7 mouse cellular contexts compared by ENCODE assay signal in the genomic region with DNA sequence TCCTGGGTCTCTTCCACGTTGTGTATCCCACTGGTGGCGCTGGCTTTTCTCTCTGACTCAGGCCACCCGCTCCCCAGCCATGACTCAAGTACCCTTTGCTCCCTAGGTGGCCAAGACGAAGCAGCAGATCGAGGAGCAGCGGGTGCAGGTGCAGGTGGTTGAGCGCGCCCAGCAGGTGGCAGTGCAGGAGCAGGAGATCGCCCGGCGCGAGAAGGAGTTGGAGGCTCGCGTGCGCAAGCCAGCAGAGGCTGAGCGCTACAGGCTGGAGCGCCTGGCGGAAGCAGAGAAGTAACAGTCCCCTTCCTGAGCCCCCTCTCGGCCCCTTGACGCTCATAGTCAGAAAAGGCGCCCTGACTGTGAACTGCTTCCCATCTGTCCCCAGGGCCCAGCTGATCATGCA. TPM values are rescaled to one million over a fixed set of nuclear protein-coding genes. Genes with fewer than 3 reads are reported as not detected.
DNase-seq lines count a peak whose midpoint lies in the region; ATAC-seq and TF ChIP-seq lines count a peak whose summit lies in the region.

No protein-coding gene starts in this region.

- H3K4me1 ChIP-seq in midbrain, embryonic 10.5 days = peaks cover 20% of the 10 kb centered on the region
- H3K4me1 ChIP-seq in small intestine, adult 2 months (ENCODE audit: control insufficient read depth, insufficient read depth, insufficient read length, low read length) = peaks cover 6% of the 10 kb centered on the region

- peak; percentile 65 to 76 for DNase-seq in cerebellum, postnatal 4 days (ENCODE audit: low spot score in 2 of 2)
- DNase-seq in gastrocnemius, adult 2 months = peak; percentile 89
- DNase-seq in induced T-regulatory cell, adult 2 months (ENCODE audit: low read depth) = peak; percentile 92
- peak; percentile 84 for DNase-seq in left cerebral cortex, postnatal 4 days
- DNase-seq in midbrain, embryonic 10.5 days (ENCODE audit: low spot score) = peak; percentile 85

- intact Hi-C loops in gastrocnemius, adult 2 months (cut with DNase I) = loop anchor here (10.0 kb wide), 1 partner anchor 155 kb away; a partner anchor contains a TSS
- intact Hi-C loops in left cerebral cortex, postnatal 4 days (cut with DNase I) = loop anchor here (2.0 kb wide), 1 partner anchor 43 kb away; no protein-coding TSS in a partner anchor

- H3K27ac ChIP-seq in gastrocnemius, adult 2 months = peak overlapping the region; percentile 12
- H3K27ac ChIP-seq in midbrain, embryonic 10.5 days (replicated peaks) = 0 out of 2 replicates have a peak overlapping the region, but pooled peaks have one; percentile 10
- no peak overlapping the region for H3K27ac ChIP-seq in small intestine, adult 2 months (ENCODE audit: insufficient read depth, low read depth, low read length)

- ATAC-seq in activated CD4-positive, CD25-positive, alpha-beta regulatory T cell, adult 4 months = peak; percentile 93

- TF ChIP-seq CTCF in gastrocnemius, adult 2 months (IDR thresholded peaks at IDR 0.05) = peak; percentile 95
- TF ChIP-seq CTCF in small intestine, adult 2 months (IDR thresholded peaks at IDR 0.05; ENCODE audit: extremely low read depth, insufficient read length, insufficient replicate concordance, low read depth, low read length) = peak; percentile 88

- peaks cover 87% of the 10 kb centered on the region for H3K36me3 ChIP-seq in midbrain, embryonic 10.5 days
- H3K36me3 ChIP-seq in small intestine, adult 2 months (ENCODE audit: control insufficient read depth, insufficient read depth, low read length) = peaks cover 33% of the 10 kb centered on the region

- WGBS in midbrain, embryonic 10.5 days = 5% methylated on average over 21 of the region's 21 CpGs
- 1% methylated on average over 21 of the region's 21 CpGs for WGBS in small intestine, adult 2 months

- H3K9me3 ChIP-seq in midbrain, embryonic 10.5 days (replicated peaks) = no peaks in the 10 kb centered on the region

- no peaks in the 10 kb centered on the region for H3K27me3 ChIP-seq in midbrain, embryonic 10.5 days (ENCODE audit: low read depth, poor library complexity, severe bottlenecking)
- no peaks in the 10 kb centered on the region for H3K27me3 ChIP-seq in small intestine, adult 2 months (ENCODE audit: control insufficient read depth, insufficient read depth, low read length)

- TF ChIP-seq POLR2A in small intestine, adult 2 months (IDR thresholded peaks at IDR 0.05; ENCODE audit: low read depth, low read length) = 0 out of 2 replicates have a peak, but pooled peaks have one; percentile 22

- H3K4me3 ChIP-seq in gastrocnemius, adult 2 months = peak overlapping the region; percentile 18; the same call in 1 of the 2 replicates
- H3K4me3 ChIP-seq in midbrain, embryonic 10.5 days = peak overlapping the region; percentile 35
- no peak overlapping the region for H3K4me3 ChIP-seq in small intestine, adult 2 months (ENCODE audit: low read depth, low read length)

RNA-seq across cellular contexts. Expression of a gene that starts 6.7 kb away (rescaled TPM):
- 10 to 100 TPM; 19.9 to 22.9 TPM for polyA plus RNA-seq in activated CD4-positive, CD25-positive, alpha-beta regulatory T cell, adult 4 months (2017; shearing (Covaris generic))
- total RNA-seq in gastrocnemius, adult 2 months (2021) = 10 to 100 TPM; 45.4 to 50.9 TPM
- total RNA-seq in left cerebral cortex, postnatal 4 days (2021) = 100 to 1,000 TPM; 113 TPM
- 54.8 and 59.3 TPM in 2 replicates for polyA plus RNA-seq in midbrain, embryonic 10.5 days (2016; fragmentation: Nextera tagmentation; extraction: Ambion mirVana)
- polyA plus RNA-seq in small intestine, adult 2 months (2012; rRNA removed) = 33.4 and 53.2 TPM in 2 replicates

RNA-seq across cellular contexts. Expression of a gene that starts 8.3 kb away (rescaled TPM):
- under 1 TPM; 0.60 TPM for polyA plus RNA-seq in activated CD4-positive, CD25-positive, alpha-beta regulatory T cell, adult 4 months (2017; shearing (Covaris generic))
- total RNA-seq in gastrocnemius, adult 2 months (2021) = 1 to 10 TPM; 4.4 to 8.6 TPM
- total RNA-seq in left cerebral cortex, postnatal 4 days (2021) = 1 to 10 TPM; 4.8 to 5.1 TPM
- 3.0 and 3.7 TPM in 2 replicates for polyA plus RNA-seq in midbrain, embryonic 10.5 days (2016; fragmentation: Nextera tagmentation; extraction: Ambion mirVana)
- polyA plus RNA-seq in small intestine, adult 2 months (2012; rRNA removed) = 6.1 and 8.6 TPM in 2 replicates

RNA-seq across cellular contexts. Expression of a gene that starts 8.4 kb away (rescaled TPM):
- polyA plus RNA-seq in activated CD4-positive, CD25-positive, alpha-beta regulatory T cell, adult 4 months (2017; shearing (Covaris generic)) = 100 to 1,000 TPM; 410 to 652 TPM
- total RNA-seq in gastrocnemius, adult 2 months (2021) = 10 to 100 TPM; 29.7 to 40.0 TPM
- 1,000 to 10,000 TPM; 2,525 to 2,580 TPM for total RNA-seq in left cerebral cortex, postnatal 4 days (2021)
- 1,574 and 1,617 TPM in 2 replicates for polyA plus RNA-seq in midbrain, embryonic 10.5 days (2016; fragmentation: Nextera tagmentation; extraction: Ambion mirVana)
- polyA plus RNA-seq in small intestine, adult 2 months (2012; rRNA removed) = 82.8 and 157 TPM in 2 replicates

RNA-seq across cellular contexts. Expression of a gene that starts 11.6 kb away (rescaled TPM):
- 1 to 10 TPM; 4.1 to 6.4 TPM for polyA plus RNA-seq in activated CD4-positive, CD25-positive, alpha-beta regulatory T cell, adult 4 months (2017; shearing (Covaris generic))
- total RNA-seq in gastrocnemius, adult 2 months (2021) = 1 to 10 TPM; 3.6 to 4.4 TPM
- total RNA-seq in left cerebral cortex, postnatal 4 days (2021) = 10 to 100 TPM; 30.1 to 30.4 TPM
- 21.1 and 21.7 TPM in 2 replicates for polyA plus RNA-seq in midbrain, embryonic 10.5 days (2016; fragmentation: Nextera tagmentation; extraction: Ambion mirVana)
- polyA plus RNA-seq in small intestine, adult 2 months (2012; rRNA removed) = 1.7 and 3.2 TPM in 2 replicates

RNA-seq across cellular contexts. Expression of a gene that starts 31.4 kb away (rescaled TPM):
- 10 to 100 TPM; 38.4 to 44.7 TPM for polyA plus RNA-seq in activated CD4-positive, CD25-positive, alpha-beta regulatory T cell, adult 4 months (2017; shearing (Covaris generic))
- total RNA-seq in gastrocnemius, adult 2 months (2021) = under 1 TPM; 0.82 to 0.86 TPM
- total RNA-seq in left cerebral cortex, postnatal 4 days (2021) = 1 to 10 TPM; 6.1 to 7.0 TPM
- polyA plus RNA-seq in midbrain, embryonic 10.5 days (2016; fragmentation: Nextera tagmentation; extraction: Ambion mirVana) = 80.0 and 84.5 TPM in 2 replicates
- polyA plus RNA-seq in small intestine, adult 2 months (2012; rRNA removed) = 9.3 and 15.9 TPM in 2 replicates
